Mouse (Mus musculus): ENCODE measurements around the gene Slc36a3.

GRCm38 (mm10) chr11:55103229-55103628 lies 48.3 kb downstream of the Slc36a3 start:
- TF ChIP-seq CTCF (IDR thresholded peaks at IDR 0.05; ENCODE audit: borderline replicate concordance, insufficient read depth, low read length) (no peak), POLR2A (IDR thresholded peaks at IDR 0.05; ENCODE audit: low read depth, low read length) (no peak)

Data from embryonic fibroblast, embryonic 13.5 days (primary cell).